Mouse (Mus musculus): ENCODE measurements around the gene Syngap1.
"Not testable (repeated sequence)": the region's sequence is repeated elsewhere in the genome, so short reads cannot be mapped to it uniquely, and the experiment has no call there.

Gene Syngap1

GRCm38 (mm10) chr17:26956309-26956708 is 15.3 kb downstream of the Syngap1 start:
- in situ Hi-C loops (cut with MseI, MboI) = no loop called here

GRCm38 (mm10) chr17:26956895-26957294 is 15.8 kb downstream of the Syngap1 start:
- in situ Hi-C loops (cut with MseI, MboI) = no loop called here

- in situ Hi-C loops (cut with MseI, MboI) = no loop called here
Measured at GRCm38 (mm10) chr17:26957872-26958271, 16.8 kb downstream of the Syngap1 start.

- in situ Hi-C loops (cut with MseI, MboI) = no loop called here
Measured at GRCm38 (mm10) chr17:26958880-26959279, 17.8 kb downstream of the Syngap1 start.

- in situ Hi-C loops (cut with MseI, MboI) = no loop called here
Measured at GRCm38 (mm10) chr17:26959815-26960214, 18.8 kb downstream of the Syngap1 start.

GRCm38 (mm10) chr17:26961572-26962240 is 20.7 kb downstream of the Syngap1 start:
- in situ Hi-C loops (cut with MseI, MboI) = no loop called here

GRCm38 (mm10) chr17:26966993-26967392 is 25.9 kb downstream of the Syngap1 start:
- in situ Hi-C loops (cut with MseI, MboI) = no loop called here

GRCm38 (mm10) chr17:26967477-26967876 is 26.4 kb downstream of the Syngap1 start:
- in situ Hi-C loops (cut with MseI, MboI) = no loop called here

- in situ Hi-C loops (cut with MseI, MboI) = no loop called here
Measured at GRCm38 (mm10) chr17:26968200-26968611, 27.2 kb downstream of the Syngap1 start.

GRCm38 (mm10) chr17:26969257-26969656 is 28.2 kb downstream of the Syngap1 start:
- in situ Hi-C loops (cut with MseI, MboI) = no loop called here

- in situ Hi-C loops (cut with MseI, MboI) = no loop called here
Measured at GRCm38 (mm10) chr17:26970221-26970620, 29.2 kb downstream of the Syngap1 start.

- in situ Hi-C loops (cut with MseI, MboI) = no loop called here
Measured at GRCm38 (mm10) chr17:26971247-26971905, 30.3 kb downstream of the Syngap1 start.

GRCm38 (mm10) chr17:26972107-26972506 is 31.1 kb downstream of the Syngap1 start:
- in situ Hi-C loops (cut with MseI, MboI) = no loop called here

- in situ Hi-C loops (cut with MseI, MboI) = no loop called here
Measured at GRCm38 (mm10) chr17:26972703-26973574, 31.9 kb downstream of the Syngap1 start, which contains the start of gene Zbtb9. Gene Zbtb9, plus strand, starts transcription at chr17:26973167.

- in situ Hi-C loops (cut with MseI, MboI) = no loop called here
Measured at GRCm38 (mm10) chr17:26974547-26974946, 33.5 kb downstream of the Syngap1 start.

- in situ Hi-C loops (cut with MseI, MboI) = no loop called here
Measured at GRCm38 (mm10) chr17:26975415-26975814, 34.4 kb downstream of the Syngap1 start.

- in situ Hi-C loops (cut with MseI, MboI) = not testable (repeated sequence)
Measured at GRCm38 (mm10) chr17:26977354-26977753, 36.3 kb downstream of the Syngap1 start.

- in situ Hi-C loops (cut with MseI, MboI) = no loop called here
Measured at GRCm38 (mm10) chr17:26979426-26979825, 38.4 kb downstream of the Syngap1 start.

- in situ Hi-C loops (cut with MseI, MboI) = no loop called here
Measured at GRCm38 (mm10) chr17:26981050-26981449, 40.0 kb downstream of the Syngap1 start.

GRCm38 (mm10) chr17:26983382-26983781 is 42.3 kb downstream of the Syngap1 start:
- in situ Hi-C loops (cut with MseI, MboI) = no loop called here

GRCm38 (mm10) chr17:26985503-26986179 is 44.6 kb downstream of the Syngap1 start:
- in situ Hi-C loops (cut with MseI, MboI) = no loop called here

- in situ Hi-C loops (cut with MseI, MboI) = no loop called here
Measured at GRCm38 (mm10) chr17:26990521-26990920, 49.5 kb downstream of the Syngap1 start.

Measured in mouse trophoblast stem cell (cell line).